Mouse (Mus musculus): ENCODE results near the gene Gm4871.

DNA sequence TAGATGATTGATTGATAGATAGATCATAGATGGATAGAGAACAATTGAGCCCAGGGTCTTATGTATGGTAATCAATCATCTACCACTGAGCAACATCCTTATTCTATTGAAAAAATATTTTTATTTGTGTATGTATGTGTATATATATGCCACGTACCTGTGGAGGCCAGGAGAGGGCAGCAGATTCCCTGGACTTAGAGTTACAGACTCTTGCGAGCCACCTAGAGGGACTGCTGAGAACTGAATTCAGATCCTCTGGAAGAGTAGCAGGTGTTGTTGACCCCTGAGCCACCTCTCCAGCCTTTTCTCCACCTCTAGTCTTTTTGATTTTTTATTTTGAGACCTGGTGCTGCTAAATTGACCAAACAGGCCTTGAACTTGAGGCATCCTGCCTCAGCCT is 34.1 kb downstream of the Gm4871 start:
- TF ChIP-seq CTCF (IDR thresholded peaks at IDR 0.05; ENCODE audit: control insufficient read depth, insufficient read depth, low read length) (peak; percentile 45), POLR2A (IDR thresholded peaks at IDR 0.05; ENCODE audit: borderline replicate concordance, control insufficient read depth, low read depth, low read length) (no peak)

Data from bone marrow, adult 2 months (tissue).